Mouse (Mus musculus) liver, postnatal 0 days (tissue): Measurements from ENCODE around the gene Kirrel2. TPM values are rescaled to one million over a fixed set of nuclear protein-coding genes. Genes with fewer than 3 reads are reported as not detected.
"Not testable (repeated sequence)": the region's sequence is repeated elsewhere in the genome, so short reads cannot be mapped to it uniquely, and the experiment has no call there.

Source experiments
- ATAC-seq: fragments of 200-750 bp; cut with Nextera tagmentation; 2 replicates; pipeline ENCODE4 v1.8.0; 2017; ENCODE audit warnings: mild to moderate bottlenecking, moderate library complexity
- DNase-seq: peaks from one replicate; pipeline ENCODE4 v3.0.0-alpha.2; 2016
- H3K27ac ChIP-seq: fragments of 300-500 bp; sonication (generic); 2 replicates; pipeline ENCODE4 v1.5.1; 2014; ENCODE audit warnings: antibody characterized with exemption, moderate library complexity, mild to moderate bottlenecking, low read depth
- H3K27me3 ChIP-seq: fragments of 300-500 bp; sonication (generic); 2 replicates; pipeline ENCODE4 v1.6.1; 2014; ENCODE audit warnings: low read length, control low read depth, mixed read lengths; ENCODE audit not compliant: insufficient read depth
- H3K36me3 ChIP-seq: fragments of 300-500 bp; sonication (generic); replicated peaks from 2 replicates; pipeline ENCODE4 v1.6.1; 2014; ENCODE audit warnings: mild to moderate bottlenecking, control low read depth, low read length, moderate library complexity, mixed read lengths; ENCODE audit not compliant: insufficient read depth
- H3K4me1 ChIP-seq: fragments of 300-500 bp; sonication (generic); 2 replicates; pipeline ENCODE4 v1.6.1; 2014; ENCODE audit warnings: antibody characterized with exemption, mild to moderate bottlenecking, control low read depth; ENCODE audit not compliant: insufficient read depth
- H3K4me2 ChIP-seq: fragments of 300-500 bp; sonication (generic); 2 replicates; pipeline ENCODE4 v1.6.1; 2014; ENCODE audit warnings: low read depth, mild to moderate bottlenecking, low read length, moderate library complexity, mixed read lengths
- H3K4me3 ChIP-seq: fragments of 300-500 bp; sonication (generic); 2 replicates; pipeline ENCODE4 v1.5.1; 2014; ENCODE audit warnings: low read depth, low read length
- H3K9ac ChIP-seq: fragments of 300-500 bp; sonication (generic); replicated peaks from 2 replicates; pipeline ENCODE4 v1.6.1; 2014; ENCODE audit warnings: mild to moderate bottlenecking, moderate library complexity
- H3K9me3 ChIP-seq: fragments of 300-500 bp; sonication (generic); 2 replicates; pipeline ENCODE4 v1.6.1; 2016; ENCODE audit warnings: mild to moderate bottlenecking, control low read depth, low read length, mixed read lengths
- CTCF ChIP-seq: sonication (generic); IDR thresholded peaks from 2 replicates; pipeline ENCODE4 v1.5.1; 2016; ENCODE audit warnings: antibody characterized with exemption, low read depth
- EP300 ChIP-seq: IDR thresholded peaks from 2 replicates; pipeline ENCODE4 v1.6.1; 2016; ENCODE audit warnings: antibody characterized with exemption, low read depth, mild to moderate bottlenecking
- WGBS: fragments of 180-500 bp; shearing (Covaris S2); extraction: QIAGEN DNeasy Blood & Tissue Kit; methylation state at CpG from one replicate; pipeline ENCODE4 v1.1.7; 2014; ENCODE audit not compliant: insufficient replicate concordance; 5-methylcytosine and 5-hydroxymethylcytosine counted together
- polyA plus RNA-seq: library from polyadenylated mRNA; unstranded; fragments of >200 nt; fragmentation: Nextera tagmentation; extraction: Ambion mirVana; gene quantifications from 2 replicates; pipeline ENCODE4 v1.2.1, GENCODE M21; 2015

Gene Kirrel2
- polyA plus RNA-seq, 1 experiment from 2014 or later: 0.05 TPM

- no peaks in the 10 kb centered on the region for H3K27me3 ChIP-seq
- DNase-seq: peak; percentile 53
- no peak overlapping the region for H3K4me2 ChIP-seq
- peaks cover 3% of the 10 kb centered on the region; the same call in 1 of the 2 replicates for H3K4me1 ChIP-seq
- no peak for ATAC-seq
- no peak for TF ChIP-seq EP300
- peak; percentile 82 for TF ChIP-seq CTCF
- no peak overlapping the region for H3K4me3 ChIP-seq
- H3K27ac ChIP-seq: no peak overlapping the region
- WGBS: 35% methylated on average over 16 of the region's 16 CpGs
- no peak overlapping the region for H3K9ac ChIP-seq
- H3K36me3 ChIP-seq: no peaks in the 10 kb centered on the region
- H3K9me3 ChIP-seq: no peaks in the 10 kb centered on the region
Measured at GRCm38 (mm10) chr7:30490251-30490956, 32.9 kb upstream of the Kirrel2 start.

- Histone ChIP-seq H3K4me3 (no peak overlapping the region), H3K36me3 (no peaks in the 10 kb centered on the region), H3K27ac (no peak overlapping the region), H3K9me3 (no peaks in the 10 kb centered on the region), H3K4me2 (no peak overlapping the region), H3K9ac (no peak overlapping the region), H3K27me3 (no peaks in the 10 kb centered on the region), H3K4me1 (no peaks in the 10 kb centered on the region)
- ATAC-seq: no peak
- WGBS: 12% methylated on average over 8 of the region's 8 CpGs
- DNase-seq: peak; percentile 50
- TF ChIP-seq EP300 (no peak), CTCF (no peak)
Measured at GRCm38 (mm10) chr7:30484250-30484649, 26.8 kb upstream of the Kirrel2 start.

- 16% methylated on average over 28 of the region's 32 CpGs for WGBS
- Histone ChIP-seq H3K9me3 (no peaks in the 10 kb centered on the region), H3K4me2 (peak overlapping the region; percentile 52), H3K27me3 (no peaks in the 10 kb centered on the region), H3K36me3 (no peaks in the 10 kb centered on the region), H3K4me3 (no peak overlapping the region), H3K9ac (no peak overlapping the region), H3K27ac (no peak overlapping the region), H3K4me1 (peaks cover 4% of the 10 kb centered on the region; the same call in 1 of the 2 replicates)
- TF ChIP-seq CTCF: no peak
- no peak for TF ChIP-seq EP300
- no peak for ATAC-seq
- DNase-seq: no peak
Measured at GRCm38 (mm10) chr7:30477415-30478381, 20.2 kb upstream of the Kirrel2 start.

- H3K9me3 ChIP-seq, H3K4me3 ChIP-seq, H3K4me1 ChIP-seq, ATAC-seq, H3K9ac ChIP-seq, H3K27ac ChIP-seq, H3K36me3 ChIP-seq, H3K4me2 ChIP-seq, H3K27me3 ChIP-seq, DNase-seq: not testable (repeated sequence)
- WGBS: 74% methylated on average over 7 of the region's 7 CpGs
Measured at GRCm38 (mm10) chr7:30476136-30476535, 18.6 kb upstream of the Kirrel2 start.

- 49% methylated on average over 4 of the region's 4 CpGs for WGBS
- no peaks in the 10 kb centered on the region for H3K27me3 ChIP-seq
- H3K27ac ChIP-seq: peak overlapping the region; percentile 34; the same call in 1 of the 2 replicates
Measured at GRCm38 (mm10) chr7:30474999-30475398, 17.5 kb upstream of the Kirrel2 start.

GRCm38 (mm10) chr7:30472411-30472810, 14.9 kb upstream of the Kirrel2 start:
- Histone ChIP-seq H3K4me1 (peaks cover 4% of the 10 kb centered on the region; the same call in 1 of the 2 replicates), H3K4me2 (no peak overlapping the region), H3K27ac (no peak overlapping the region), H3K36me3 (no peaks in the 10 kb centered on the region), H3K9ac (no peak overlapping the region), H3K9me3 (no peaks in the 10 kb centered on the region), H3K27me3 (peaks cover 6% of the 10 kb centered on the region), H3K4me3 (no peak overlapping the region)
- WGBS: 49% methylated on average over 5 of the region's 5 CpGs
- peak; percentile 78 for TF ChIP-seq CTCF
- no peak for TF ChIP-seq EP300
- ATAC-seq (no peak), DNase-seq (peak; percentile 69)

More at GRCm38 (mm10) chr7:30474999-30475398, 17.5 kb upstream of the Kirrel2 start:
- no peaks in the 10 kb centered on the region for H3K9me3 ChIP-seq
- H3K9ac ChIP-seq: no peak overlapping the region
- no peak for DNase-seq
- H3K4me1 ChIP-seq: peaks cover 4% of the 10 kb centered on the region; the same call in 1 of the 2 replicates
- TF ChIP-seq CTCF (no peak), EP300 (no peak)
- no peaks in the 10 kb centered on the region for H3K36me3 ChIP-seq
- H3K4me3 ChIP-seq: no peak overlapping the region
- peak; percentile 93 for ATAC-seq
- H3K4me2 ChIP-seq: no peak overlapping the region
